In genomic region chr15:16728470-16729011, GRCm38 (mm10) we compare ENCODE assay signal across 8 mouse cellular contexts. TPM values are rescaled to one million over a fixed set of nuclear protein-coding genes. Genes with fewer than 3 reads are reported as not detected.
A peak's percentile ranks its signal among the peaks of the same experiment; 100 is the strongest.
DNase-seq lines count a peak whose midpoint lies in the region; ATAC-seq and TF ChIP-seq lines count a peak whose summit lies in the region.

Gene Cdh9, plus strand, starts transcription at chr15:16728756.

- no peak for TF ChIP-seq CTCF in gastrocnemius, adult 2 months (IDR thresholded peaks at IDR 0.05)
- no peak for TF ChIP-seq CTCF in layer of hippocampus, adult 2 months (conservative IDR thresholded peaks at IDR 0.05)
- TF ChIP-seq CTCF in liver, postnatal 0 days (IDR thresholded peaks at IDR 0.05; ENCODE audit: low read depth), result no peak

- TF ChIP-seq EP300 in liver, postnatal 0 days (IDR thresholded peaks at IDR 0.05; ENCODE audit: low read depth), result no peak

- peak; percentile 78 for ATAC-seq in forebrain, embryonic 15.5 days (replicated peaks)
- no peak for ATAC-seq in liver, postnatal 0 days
- no peak for ATAC-seq in stomach, embryonic 15.5 days (ENCODE audit: insufficient read depth, low FRiP score, low read depth)

- H3K27me3 ChIP-seq in forebrain, embryonic 15.5 days, result no peaks in the 10 kb centered on the region
- H3K27me3 ChIP-seq in liver, postnatal 0 days (ENCODE audit: insufficient read depth, low read length), result no peaks in the 10 kb centered on the region
- H3K27me3 ChIP-seq in stomach, embryonic 15.5 days (replicated peaks), result no peaks in the 10 kb centered on the region

- peak within 1 kb of the TSS; percentile 41 for H3K4me3 ChIP-seq in gastrocnemius, adult 2 months
- peak within 1 kb of the TSS; percentile 42 for H3K4me3 ChIP-seq in forebrain, embryonic 15.5 days
- H3K4me3 ChIP-seq in layer of hippocampus, adult 2 months, result peak within 1 kb of the TSS; percentile 70
- peak within 1 kb of the TSS; percentile 21 for H3K4me3 ChIP-seq in liver, postnatal 0 days (ENCODE audit: low read depth, low read length)
- H3K4me3 ChIP-seq in stomach, embryonic 15.5 days (replicated peaks), result peak within 1 kb of the TSS; percentile 36

- H3K4me1 ChIP-seq in forebrain, embryonic 15.5 days, result no peaks in the 10 kb centered on the region
- no peaks in the 10 kb centered on the region for H3K4me1 ChIP-seq in liver, postnatal 0 days (ENCODE audit: insufficient read depth)
- no peaks in the 10 kb centered on the region for H3K4me1 ChIP-seq in stomach, embryonic 15.5 days

- 1% methylated on average over 14 of the region's 14 CpGs for WGBS in forebrain, embryonic 15.5 days
- 9% methylated on average over 14 of the region's 14 CpGs for WGBS in liver, postnatal 0 days (ENCODE audit: insufficient replicate concordance)
- WGBS in stomach, embryonic 15.5 days, result 1% methylated on average over 14 of the region's 14 CpGs

- no peak for DNase-seq in gastrocnemius, adult 2 months
- DNase-seq in gastrocnemius, postnatal 10 days, result no peak
- DNase-seq in adrenal gland, adult 18-20 months (ENCODE audit: low spot score in 2 of 2), result peak; percentile 18 to 31
- DNase-seq in layer of hippocampus, adult 2 months (ENCODE audit: low spot score in 2 of 2), result peak; percentile 41 to 51
- DNase-seq in liver, postnatal 0 days, result no peak
- DNase-seq in spleen, adult 18-20 months, result no peak

- no peaks in the 10 kb centered on the region for H3K36me3 ChIP-seq in forebrain, embryonic 15.5 days
- H3K36me3 ChIP-seq in liver, postnatal 0 days (replicated peaks; ENCODE audit: insufficient read depth, low read length), result no peaks in the 10 kb centered on the region
- H3K36me3 ChIP-seq in stomach, embryonic 15.5 days, result no peaks in the 10 kb centered on the region

- no peak within 1 kb of the TSS for H3K27ac ChIP-seq in gastrocnemius, adult 2 months
- peak within 1 kb of the TSS; percentile 17; the same call in 1 of the 2 replicates for H3K27ac ChIP-seq in forebrain, embryonic 15.5 days (replicated peaks)
- H3K27ac ChIP-seq in layer of hippocampus, adult 2 months, result peak within 1 kb of the TSS; percentile 92
- H3K27ac ChIP-seq in liver, postnatal 0 days (ENCODE audit: low read depth), result no peak within 1 kb of the TSS
- no peak within 1 kb of the TSS for H3K27ac ChIP-seq in stomach, embryonic 15.5 days

- H3K4me2 ChIP-seq in forebrain, embryonic 15.5 days (replicated peaks), result peak within 1 kb of the TSS; percentile 54
- H3K4me2 ChIP-seq in liver, postnatal 0 days (ENCODE audit: low read depth, low read length), result peak within 1 kb of the TSS; percentile 64
- H3K4me2 ChIP-seq in stomach, embryonic 15.5 days, result peak within 1 kb of the TSS; percentile 56

- H3K9ac ChIP-seq in forebrain, embryonic 15.5 days (replicated peaks), result peak within 1 kb of the TSS; percentile 44
- no peak within 1 kb of the TSS for H3K9ac ChIP-seq in liver, postnatal 0 days (replicated peaks)
- H3K9ac ChIP-seq in stomach, embryonic 15.5 days, result no peak within 1 kb of the TSS

- H3K9me3 ChIP-seq in forebrain, embryonic 15.5 days, result no peaks in the 10 kb centered on the region
- no peaks in the 10 kb centered on the region for H3K9me3 ChIP-seq in liver, postnatal 0 days (ENCODE audit: low read length)
- no peaks in the 10 kb centered on the region for H3K9me3 ChIP-seq in stomach, embryonic 15.5 days

- intact Hi-C loops in gastrocnemius, adult 2 months (cut with DNase I), result no loop called here

RNA-seq across cellular contexts. Expression of gene Cdh9, which starts in this region (rescaled TPM):
- not detected for total RNA-seq in gastrocnemius, adult 2 months (2021)
- not detected for total RNA-seq in gastrocnemius, postnatal 10 days (2021)
- 1 to 10 TPM; 1.0 to 1.5 TPM for total RNA-seq in adrenal gland, adult 18-20 months (2021)
- 2.6 and 3.0 TPM in 2 replicates for polyA plus RNA-seq in forebrain, embryonic 15.5 days (2015; fragmentation: Nextera tagmentation; extraction: Ambion mirVana)
- 10 to 100 TPM; 36.9 to 37.9 TPM for total RNA-seq in layer of hippocampus, adult 2 months (2021)
- polyA plus RNA-seq in liver, postnatal 0 days (2015; fragmentation: Nextera tagmentation; extraction: Ambion mirVana), result not detected in 2 replicates
- polyA plus RNA-seq in stomach, embryonic 15.5 days (2015; fragmentation: Nextera tagmentation; extraction: Ambion mirVana), result 0.48 and 0.54 TPM in 2 replicates

Comparison
In these comparisons a context has a peak if more than half of its experiments do, and no peak if none do; other contexts are left out.
1. RNA of gene Cdh9 (total RNA-seq): 36.9 to 37.9 TPM in layer of hippocampus, adult 2 months; 1.0 to 1.5 TPM in adrenal gland, adult 18-20 months, not detected in gastrocnemius, postnatal 10 days and not detected in gastrocnemius, adult 2 months; every median in the first group is over 10 times any median in the second.
2. DNase-seq: peak in adrenal gland, adult 18-20 months (2 of 2) and layer of hippocampus, adult 2 months (2 of 2); none in gastrocnemius, adult 2 months (single experiment), gastrocnemius, postnatal 10 days (single experiment), liver, postnatal 0 days (single experiment) and spleen, adult 18-20 months (0 of 2).
3. H3K27ac ChIP-seq: peak in forebrain, embryonic 15.5 days (single experiment) and layer of hippocampus, adult 2 months (single experiment); none in gastrocnemius, adult 2 months (single experiment), liver, postnatal 0 days (single experiment) and stomach, embryonic 15.5 days (single experiment).
4. Peak in every context shown above with its lines, with median percentiles within 50 percentile points of each other: H3K4me3 ChIP-seq and H3K4me2 ChIP-seq.